Mouse (Mus musculus) spleen, adult 2 months (tissue): Measurements from ENCODE around the gene Fkbp14. TPM values are rescaled to one million over a fixed set of nuclear protein-coding genes. Genes with fewer than 3 reads are reported as not detected.

Experiments
- DNase-seq, 2 experiments: peaks; one replicate each; pipeline versions ENCODE4 v3.0.0 to v3.0.0-alpha.2; 2012 to 2021; ENCODE audit warnings: low spot score in 2 of 2, low read depth in 1 of 2
- H3K27ac ChIP-seq: fragments of 200-500 bp; 2 replicates; pipeline ENCODE4 v1.5.1; 2012; ENCODE audit warnings: low read length, inconsistent platforms; ENCODE audit not compliant: insufficient read depth
- H3K27me3 ChIP-seq: fragments of 200-500 bp; 2 replicates; pipeline ENCODE4 v1.6.1; 2012; ENCODE audit warnings: mild to moderate bottlenecking, moderate library complexity, low read length, inconsistent platforms; ENCODE audit not compliant: control insufficient read depth, insufficient read depth
- H3K36me3 ChIP-seq: fragments of 200-500 bp; 2 replicates; pipeline ENCODE4 v1.6.1; 2012; ENCODE audit warnings: mild to moderate bottlenecking, low read length, inconsistent platforms; ENCODE audit not compliant: control insufficient read depth, insufficient read depth
- H3K4me1 ChIP-seq: fragments of 200-500 bp; 2 replicates; pipeline ENCODE4 v1.6.1; 2011; ENCODE audit warnings: inconsistent platforms; ENCODE audit not compliant: control insufficient read depth, insufficient read depth, insufficient read length
- H3K4me3 ChIP-seq: fragments of 200-500 bp; 2 replicates; pipeline ENCODE4 v1.5.1; 2011; ENCODE audit warnings: mild to moderate bottlenecking, inconsistent platforms; ENCODE audit not compliant: insufficient read depth, insufficient read length; ENCODE audit errors: extremely low read depth
- CTCF ChIP-seq: fragments of 200-500 bp; IDR thresholded peaks from 2 replicates; pipeline ENCODE4 v1.5.1; 2011; ENCODE audit warnings: mild to moderate bottlenecking, inconsistent platforms; ENCODE audit not compliant: insufficient read depth, insufficient read length, insufficient replicate concordance; ENCODE audit errors: extremely low read depth
- POLR2A ChIP-seq: fragments of 200-500 bp; IDR thresholded peaks from 2 replicates; pipeline ENCODE4 v1.6.1; 2011; ENCODE audit warnings: low read depth, low read length, inconsistent platforms
- WGBS: fragments of 180-500 bp; shearing (Covaris S2); methylation state at CpG from one replicate; pipeline ENCODE4 v1.1.7; 2018; 5-methylcytosine and 5-hydroxymethylcytosine counted together
- polyA plus RNA-seq: library from polyadenylated mRNA; depleted of rRNA; stranded (reverse); fragments of >200 nt; gene quantifications from 2 replicates; pipeline ENCODE4 v1.2.3, GENCODE M21; 2012; rRNA removed

Gene Fkbp14
- polyA plus RNA-seq, 1 experiment = 0.69 TPM

- Histone ChIP-seq H3K36me3 (no peaks in the 10 kb centered on the region), H3K27me3 (no peaks in the 10 kb centered on the region), H3K4me3 (no peak overlapping the region), H3K4me1 (no peaks in the 10 kb centered on the region), H3K27ac (no peak overlapping the region)
- 84% methylated on average over 7 of the region's 7 CpGs for WGBS
- TF ChIP-seq CTCF = no peak
- TF ChIP-seq POLR2A = no peak
- no peak for DNase-seq
Measured at GRCm38 (mm10) chr6:54537053-54537452, 60.1 kb downstream of the Fkbp14 start.

- no peaks in the 10 kb centered on the region for H3K36me3 ChIP-seq
- TF ChIP-seq POLR2A = no peak
- TF ChIP-seq CTCF = no peak
- no peak overlapping the region for H3K27ac ChIP-seq
- no peak overlapping the region for H3K4me3 ChIP-seq
- no peak for DNase-seq
- WGBS = 55% methylated on average over 4 of the region's 4 CpGs
- H3K4me1 ChIP-seq = no peaks in the 10 kb centered on the region
- no peaks in the 10 kb centered on the region for H3K27me3 ChIP-seq
Measured at GRCm38 (mm10) chr6:54535485-54535884, 61.6 kb downstream of the Fkbp14 start.

GRCm38 (mm10) chr6:54531048-54531481 lies 66.0 kb downstream of the Fkbp14 start:
- Histone ChIP-seq H3K27ac (no peak overlapping the region), H3K36me3 (no peaks in the 10 kb centered on the region), H3K4me1 (no peaks in the 10 kb centered on the region), H3K27me3 (no peaks in the 10 kb centered on the region), H3K4me3 (no peak overlapping the region)
- 74% methylated on average over 8 of the region's 8 CpGs for WGBS
- DNase-seq = no peak
- no peak for TF ChIP-seq CTCF
- no peak for TF ChIP-seq POLR2A

GRCm38 (mm10) chr6:54530182-54530581 lies 66.9 kb downstream of the Fkbp14 start:
- Histone ChIP-seq H3K4me3 (no peak overlapping the region), H3K4me1 (no peaks in the 10 kb centered on the region), H3K27me3 (no peaks in the 10 kb centered on the region), H3K27ac (no peak overlapping the region), H3K36me3 (no peaks in the 10 kb centered on the region)
- WGBS = 87% methylated on average over 2 of the region's 2 CpGs
- no peak for TF ChIP-seq POLR2A
- TF ChIP-seq CTCF = no peak
- no peak for DNase-seq

- Histone ChIP-seq H3K4me1 (no peaks in the 10 kb centered on the region), H3K36me3 (no peaks in the 10 kb centered on the region), H3K27me3 (no peaks in the 10 kb centered on the region), H3K27ac (no peak overlapping the region), H3K4me3 (no peak overlapping the region)
- TF ChIP-seq POLR2A (no peak), CTCF (no peak)
- WGBS = 58% methylated on average over 8 of the region's 8 CpGs
- no peak for DNase-seq
Measured at GRCm38 (mm10) chr6:54528666-54529065, 68.4 kb downstream of the Fkbp14 start.

Other genes with a start within 250 kb of the Fkbp14 start
- gene Wipf3, start 167.7 kb downstream of the Fkbp14 start, polyA plus RNA-seq = 0.20 and 0.25 TPM in 2 replicates
- gene Scrn1, start 30.8 kb downstream of the Fkbp14 start, polyA plus RNA-seq = 0.54 and 0.75 TPM in 2 replicates
- 1.00 and 1.2 TPM in 2 replicates for gene Plekha8, start 2.2 kb downstream of the Fkbp14 start, polyA plus RNA-seq
- gene Mturn, start 84.3 kb upstream of the Fkbp14 start, polyA plus RNA-seq = 5.1 and 5.9 TPM in 2 replicates
- gene Znrf2, start 219.6 kb upstream of the Fkbp14 start, polyA plus RNA-seq = 10.8 and 12.2 TPM in 2 replicates